Mouse (Mus musculus): ENCODE data around the gene Gm42878. TPM values are rescaled to one million over a fixed set of nuclear protein-coding genes. Genes with fewer than 3 reads are reported as not detected.

Gene Gm42878
- polyA plus RNA-seq, 1 experiment: 0.13 TPM

DNA sequence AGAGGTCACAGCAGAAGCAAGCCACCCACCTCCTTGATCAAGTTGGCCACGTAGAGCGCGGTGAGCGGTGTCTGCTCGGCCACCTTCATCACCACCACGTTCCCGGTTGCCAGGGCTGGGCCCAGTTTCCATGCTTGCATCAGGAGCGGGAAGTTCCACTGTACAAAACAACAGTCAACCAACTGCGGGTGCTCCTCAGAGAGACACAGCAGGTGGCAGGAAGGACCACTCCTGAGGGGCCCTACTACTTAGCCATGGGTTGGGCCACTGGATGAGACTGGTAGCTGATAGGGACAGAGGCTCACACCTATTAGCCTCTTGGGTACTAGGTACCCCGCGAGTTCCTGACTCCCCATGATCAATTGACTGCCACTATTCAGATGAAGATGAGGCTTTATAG is 30.6 kb upstream of the Gm42878 start:
- H3ac ChIP-seq (ENCODE audit: control insufficient read depth, insufficient read length): no peak overlapping the region
- no peaks in the 10 kb centered on the region for H3K36me3 ChIP-seq (ENCODE audit: control insufficient read depth, insufficient read depth)
- no peaks in the 10 kb centered on the region for H3K27me3 ChIP-seq (ENCODE audit: control insufficient read depth, insufficient read depth, insufficient read length)
- no peak for TF ChIP-seq E2F4 (IDR thresholded peaks at IDR 0.05; ENCODE audit: insufficient read depth)
- no peak for TF ChIP-seq POLR2AphosphoS2 (IDR thresholded peaks at IDR 0.05; ENCODE audit: insufficient read length, low read depth)
- no peak for TF ChIP-seq MYOG (IDR thresholded peaks at IDR 0.05; ENCODE audit: control insufficient read depth in 1 of 3, insufficient read depth in 1 of 3, insufficient read length in 2 of 3, low read depth in 2 of 3)
- TF ChIP-seq TCF3 (IDR thresholded peaks at IDR 0.05; ENCODE audit: insufficient read length, low read depth): no peak
- no peak for TF ChIP-seq MYOD1 (IDR thresholded peaks at IDR 0.05; ENCODE audit: control insufficient read depth in 1 of 3, insufficient read length in 2 of 3, low read depth in 2 of 3)
- no peak for TF ChIP-seq POLR2A (IDR thresholded peaks at IDR 0.05; ENCODE audit: insufficient read length, low read depth)
- TF ChIP-seq MAX (IDR thresholded peaks at IDR 0.05; ENCODE audit: low read depth): no peak
- no peak for TF ChIP-seq TCF12 (IDR thresholded peaks at IDR 0.05; ENCODE audit: insufficient read depth, poor library complexity, severe bottlenecking)
- no peak for TF ChIP-seq CEBPB (IDR thresholded peaks at IDR 0.05; ENCODE audit: insufficient read depth, poor library complexity, severe bottlenecking)
- H3K4me3 ChIP-seq: no peak overlapping the region
- H3K79me2 ChIP-seq (ENCODE audit: control insufficient read depth, insufficient read depth): no peaks in the 10 kb centered on the region
- no peak overlapping the region for H3K4me2 ChIP-seq (ENCODE audit: low read depth)

DNA sequence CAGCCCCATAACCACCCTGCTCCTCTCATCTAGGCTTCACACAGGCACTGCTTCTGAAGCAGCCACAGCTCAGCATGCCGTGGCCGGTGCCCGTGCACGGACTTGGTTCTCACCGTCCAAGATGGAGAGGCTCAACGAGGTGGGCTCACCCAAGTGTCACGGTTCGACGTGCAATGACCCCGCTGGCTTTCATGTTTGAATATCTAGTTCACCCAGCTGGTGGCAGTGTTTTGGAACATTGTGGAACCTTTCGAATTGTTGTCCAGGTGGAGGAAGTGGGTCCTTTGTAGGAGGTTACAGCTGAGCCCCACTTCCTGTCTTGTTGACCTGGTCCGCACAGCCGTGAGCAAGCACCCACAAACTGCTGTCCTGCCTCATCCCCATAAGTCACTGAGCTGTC is 28.9 kb upstream of the Gm42878 start:
- H3K27me3 ChIP-seq (ENCODE audit: control insufficient read depth, insufficient read depth, insufficient read length): no peaks in the 10 kb centered on the region
- no peak overlapping the region for H3ac ChIP-seq (ENCODE audit: control insufficient read depth, insufficient read length)
- no peak overlapping the region for H3K4me3 ChIP-seq
- no peak overlapping the region for H3K4me2 ChIP-seq (ENCODE audit: low read depth)
- H3K36me3 ChIP-seq (ENCODE audit: control insufficient read depth, insufficient read depth): no peaks in the 10 kb centered on the region
- no peaks in the 10 kb centered on the region for H3K79me2 ChIP-seq (ENCODE audit: control insufficient read depth, insufficient read depth)
- no peak for TF ChIP-seq TCF3 (IDR thresholded peaks at IDR 0.05; ENCODE audit: insufficient read length, low read depth)
- no peak for TF ChIP-seq POLR2AphosphoS2 (IDR thresholded peaks at IDR 0.05; ENCODE audit: insufficient read length, low read depth)
- TF ChIP-seq TCF12 (IDR thresholded peaks at IDR 0.05; ENCODE audit: insufficient read depth, poor library complexity, severe bottlenecking): no peak
- TF ChIP-seq MAX (IDR thresholded peaks at IDR 0.05; ENCODE audit: low read depth): no peak
- TF ChIP-seq SRF (IDR thresholded peaks at IDR 0.05; ENCODE audit: control insufficient read depth, insufficient read length, low read depth): no peak
- TF ChIP-seq CEBPB (IDR thresholded peaks at IDR 0.05; ENCODE audit: insufficient read depth, poor library complexity, severe bottlenecking): no peak
- TF ChIP-seq E2F4 (IDR thresholded peaks at IDR 0.05; ENCODE audit: insufficient read depth): no peak
- no peak for TF ChIP-seq POLR2A (IDR thresholded peaks at IDR 0.05; ENCODE audit: insufficient read length, low read depth)
- no peak for TF ChIP-seq MYOD1 (IDR thresholded peaks at IDR 0.05; ENCODE audit: control insufficient read depth in 1 of 3, insufficient read length in 2 of 3, low read depth in 2 of 3)
- no peak for TF ChIP-seq USF1 (IDR thresholded peaks at IDR 0.05; ENCODE audit: low read depth)
- TF ChIP-seq REST (IDR thresholded peaks at IDR 0.05; ENCODE audit: insufficient read depth, insufficient read length): no peak
- TF ChIP-seq MYOG (IDR thresholded peaks at IDR 0.05; ENCODE audit: control insufficient read depth in 1 of 3, insufficient read depth in 1 of 3, insufficient read length in 2 of 3, low read depth in 2 of 3): no peak

DNA sequence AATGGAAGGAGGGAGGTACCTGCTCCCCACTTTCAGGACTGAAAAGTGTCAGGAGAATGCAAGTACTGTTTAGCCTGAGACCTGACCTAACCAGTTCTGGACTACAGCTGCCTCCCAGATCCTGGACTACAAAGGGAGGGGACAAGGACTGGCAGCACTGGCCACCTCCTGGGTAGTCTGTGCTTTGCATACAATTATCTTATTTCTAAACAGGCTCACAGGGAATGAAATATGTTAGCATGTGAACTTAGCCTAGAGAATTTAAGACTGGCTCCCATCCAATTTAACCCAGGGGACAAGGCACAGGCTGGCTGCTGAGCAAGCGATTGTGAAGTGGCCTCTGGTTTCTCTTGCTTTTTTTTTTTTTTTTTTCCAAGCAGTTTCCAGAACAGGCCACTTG is 25.5 kb upstream of the Gm42878 start:
- Histone ChIP-seq H3K4me2 (ENCODE audit: low read depth) (no peak overlapping the region), H3K27me3 (ENCODE audit: control insufficient read depth, insufficient read depth, insufficient read length) (no peaks in the 10 kb centered on the region), H3K36me3 (ENCODE audit: control insufficient read depth, insufficient read depth) (no peaks in the 10 kb centered on the region), H3ac (ENCODE audit: control insufficient read depth, insufficient read length) (no peak overlapping the region), H3K79me2 (ENCODE audit: control insufficient read depth, insufficient read depth) (no peaks in the 10 kb centered on the region), H3K4me3 (no peak overlapping the region)
- TF ChIP-seq MAX (IDR thresholded peaks at IDR 0.05; ENCODE audit: low read depth) (no peak), TCF3 (IDR thresholded peaks at IDR 0.05; ENCODE audit: insufficient read length, low read depth) (no peak), USF1 (IDR thresholded peaks at IDR 0.05; ENCODE audit: low read depth) (no peak), E2F4 (IDR thresholded peaks at IDR 0.05; ENCODE audit: insufficient read depth) (no peak), MYOD1 (IDR thresholded peaks at IDR 0.05; ENCODE audit: control insufficient read depth in 1 of 3, insufficient read length in 2 of 3, low read depth in 2 of 3) (no peak), REST (IDR thresholded peaks at IDR 0.05; ENCODE audit: insufficient read depth, insufficient read length) (no peak), SRF (IDR thresholded peaks at IDR 0.05; ENCODE audit: control insufficient read depth, insufficient read length, low read depth) (no peak), TCF12 (IDR thresholded peaks at IDR 0.05; ENCODE audit: insufficient read depth, poor library complexity, severe bottlenecking) (no peak), MYOG (IDR thresholded peaks at IDR 0.05; ENCODE audit: control insufficient read depth in 1 of 3, insufficient read depth in 1 of 3, insufficient read length in 2 of 3, low read depth in 2 of 3) (no peak), CEBPB (IDR thresholded peaks at IDR 0.05; ENCODE audit: insufficient read depth, poor library complexity, severe bottlenecking) (no peak), POLR2AphosphoS2 (IDR thresholded peaks at IDR 0.05; ENCODE audit: insufficient read length, low read depth) (no peak), POLR2A (IDR thresholded peaks at IDR 0.05; ENCODE audit: insufficient read length, low read depth) (no peak)

- Histone ChIP-seq H3K36me3 (ENCODE audit: control insufficient read depth, insufficient read depth) (no peaks in the 10 kb centered on the region), H3ac (ENCODE audit: control insufficient read depth, insufficient read length) (no peak overlapping the region), H3K27me3 (ENCODE audit: control insufficient read depth, insufficient read depth, insufficient read length) (no peaks in the 10 kb centered on the region), H3K4me3 (no peak overlapping the region), H3K79me2 (ENCODE audit: control insufficient read depth, insufficient read depth) (no peaks in the 10 kb centered on the region), H3K4me2 (ENCODE audit: low read depth) (no peak overlapping the region)
- TF ChIP-seq MAX (IDR thresholded peaks at IDR 0.05; ENCODE audit: low read depth) (no peak), MYOG (IDR thresholded peaks at IDR 0.05; ENCODE audit: control insufficient read depth in 1 of 3, insufficient read depth in 1 of 3, insufficient read length in 2 of 3, low read depth in 2 of 3) (no peak), USF1 (IDR thresholded peaks at IDR 0.05; ENCODE audit: low read depth) (no peak), TCF12 (IDR thresholded peaks at IDR 0.05; ENCODE audit: insufficient read depth, poor library complexity, severe bottlenecking) (no peak), SRF (IDR thresholded peaks at IDR 0.05; ENCODE audit: control insufficient read depth, insufficient read length, low read depth) (no peak), TCF3 (IDR thresholded peaks at IDR 0.05; ENCODE audit: insufficient read length, low read depth) (no peak), CEBPB (IDR thresholded peaks at IDR 0.05; ENCODE audit: insufficient read depth, poor library complexity, severe bottlenecking) (no peak), E2F4 (IDR thresholded peaks at IDR 0.05; ENCODE audit: insufficient read depth) (no peak), REST (IDR thresholded peaks at IDR 0.05; ENCODE audit: insufficient read depth, insufficient read length) (no peak), POLR2A (IDR thresholded peaks at IDR 0.05; ENCODE audit: insufficient read length, low read depth) (no peak), POLR2AphosphoS2 (IDR thresholded peaks at IDR 0.05; ENCODE audit: insufficient read length, low read depth) (no peak), MYOD1 (IDR thresholded peaks at IDR 0.05; ENCODE audit: control insufficient read depth in 1 of 3, insufficient read length in 2 of 3, low read depth in 2 of 3) (no peak)
Observed at GRCm38 (mm10) chr5:121569881-121570420, 24.7 kb upstream of the Gm42878 start.

Measured in myocyte (in vitro differentiated cells).